Mouse (Mus musculus) forebrain, embryonic 14.5 days (tissue): ENCODE results near the gene Ispd. TPM values are rescaled to one million over a fixed set of nuclear protein-coding genes. Genes with fewer than 3 reads are reported as not detected.
"Not testable (repeated sequence)": the region's sequence is repeated elsewhere in the genome, so short reads cannot be mapped to it uniquely, and the experiment has no call there.

Experiments used
- ATAC-seq: fragments of 200-750 bp; cut with Nextera tagmentation; 2 replicates; pipeline ENCODE4 v1.8.0; 2017; ENCODE audit warnings: mild to moderate bottlenecking, moderate library complexity
- DNase-seq: peaks from one replicate; pipeline ENCODE4 v3.0.0-alpha.2; 2015; ENCODE audit warnings: low spot score
- H3K27ac ChIP-seq: fragments of 300-500 bp; sonication (generic); 2 replicates; pipeline ENCODE4 v1.5.1; 2014; ENCODE audit warnings: low read depth, mild to moderate bottlenecking, control low read depth, low read length, moderate library complexity
- H3K27me3 ChIP-seq: fragments of 300-500 bp; sonication (generic); replicated peaks from 2 replicates; pipeline ENCODE4 v1.6.1; 2014; ENCODE audit warnings: low read length, control low read depth, mixed read lengths; ENCODE audit not compliant: control insufficient read depth, insufficient read depth
- H3K36me3 ChIP-seq: fragments of 300-500 bp; sonication (generic); 2 replicates; pipeline ENCODE4 v1.6.1; 2014; ENCODE audit warnings: low read length, control low read depth; ENCODE audit not compliant: control insufficient read depth, insufficient read depth
- H3K4me1 ChIP-seq: fragments of 300-500 bp; sonication (generic); 2 replicates; pipeline ENCODE4 v1.6.1; 2014; ENCODE audit warnings: antibody characterized with exemption, low read length, control low read depth; ENCODE audit not compliant: control insufficient read depth, insufficient read depth
- H3K4me2 ChIP-seq: fragments of 300-500 bp; sonication (generic); 2 replicates; pipeline ENCODE4 v1.6.1; 2014; ENCODE audit warnings: mild to moderate bottlenecking, control low read depth, low read length
- H3K4me3 ChIP-seq: fragments of 300-500 bp; sonication (generic); 2 replicates; pipeline ENCODE4 v1.5.1; 2014; ENCODE audit warnings: low read depth, low read length, control low read depth
- H3K9ac ChIP-seq: fragments of 300-500 bp; sonication (generic); 2 replicates; pipeline ENCODE4 v1.6.1; 2014; ENCODE audit warnings: mild to moderate bottlenecking, low read length, control low read depth, moderate library complexity
- H3K9me3 ChIP-seq: fragments of 300-500 bp; sonication (generic); replicated peaks from 2 replicates; pipeline ENCODE4 v1.6.1; 2016; ENCODE audit warnings: low read length, control low read depth, mixed read lengths; ENCODE audit not compliant: control insufficient read depth
- WGBS: fragments of 180-500 bp; shearing (Covaris S2); extraction: QIAGEN DNeasy Blood & Tissue Kit; methylation state at CpG from one replicate; pipeline ENCODE4 v1.1.7; 2014; 5-methylcytosine and 5-hydroxymethylcytosine counted together
- polyA plus RNA-seq: library from polyadenylated mRNA; unstranded; fragments of >200 nt; fragmentation: Nextera tagmentation; extraction: Ambion mirVana; gene quantifications from 2 replicates; pipeline ENCODE4 v1.2.1, GENCODE M21; 2014

The Ispd gene
- polyA plus RNA-seq, 1 experiment from 2014 or later, result 7.2 TPM

DNA sequence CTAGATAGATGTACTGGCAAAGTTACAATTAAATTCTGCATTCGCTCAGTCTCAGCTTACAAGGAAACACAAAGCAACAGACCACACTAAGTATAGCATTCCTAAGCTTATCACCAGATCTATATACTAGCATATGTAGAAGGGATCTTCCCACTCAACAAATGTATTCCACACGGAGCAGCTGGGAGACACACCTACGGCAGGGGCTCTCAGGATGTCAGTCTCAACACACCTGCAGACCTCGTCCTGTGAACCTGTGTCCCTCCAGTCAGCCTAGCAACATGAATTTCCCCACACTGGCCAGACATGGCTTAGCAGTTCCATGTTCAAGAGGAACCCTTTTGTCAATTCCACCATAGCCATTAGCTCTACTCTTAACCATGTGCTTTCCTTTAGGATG lies 4.9 kb upstream of the Ispd start:
- not testable (repeated sequence) for DNase-seq, H3K27ac ChIP-seq, H3K4me3 ChIP-seq, H3K9ac ChIP-seq, H3K36me3 ChIP-seq, H3K4me2 ChIP-seq, ATAC-seq, H3K4me1 ChIP-seq, H3K9me3 ChIP-seq, H3K27me3 ChIP-seq
- WGBS, result 83% methylated on average over 3 of the region's 4 CpGs

DNA sequence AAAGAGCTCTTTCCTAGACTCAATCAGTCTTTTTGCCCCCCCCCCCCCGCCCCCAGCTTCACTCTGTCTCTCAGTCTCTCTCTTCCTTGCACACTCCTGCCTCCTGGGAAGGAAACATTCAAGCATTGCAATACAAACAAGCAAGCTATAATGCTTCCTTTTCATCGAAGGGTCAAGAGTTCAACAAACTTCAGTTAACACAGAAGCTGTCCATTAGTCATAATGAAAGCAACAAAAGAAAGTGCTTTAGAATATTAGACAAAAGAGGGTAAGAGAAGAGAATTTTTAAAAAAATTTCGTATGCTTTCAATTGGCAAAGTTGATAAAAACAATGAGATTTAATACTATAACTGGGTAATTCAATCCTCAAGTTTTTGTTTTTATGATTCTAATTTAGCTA lies 996 bp upstream of the Ispd start:
- Histone ChIP-seq H3K36me3 (no peaks in the 10 kb centered on the region), H3K27ac (no peak overlapping the region), H3K4me3 (no peak overlapping the region), H3K4me1 (peaks cover 8% of the 10 kb centered on the region), H3K9me3 (no peaks in the 10 kb centered on the region), H3K4me2 (no peak overlapping the region), H3K9ac (no peak overlapping the region), H3K27me3 (no peaks in the 10 kb centered on the region)
- ATAC-seq, result no peak
- DNase-seq, result no peak
- 18% methylated on average over 3 of the region's 3 CpGs for WGBS

DNA sequence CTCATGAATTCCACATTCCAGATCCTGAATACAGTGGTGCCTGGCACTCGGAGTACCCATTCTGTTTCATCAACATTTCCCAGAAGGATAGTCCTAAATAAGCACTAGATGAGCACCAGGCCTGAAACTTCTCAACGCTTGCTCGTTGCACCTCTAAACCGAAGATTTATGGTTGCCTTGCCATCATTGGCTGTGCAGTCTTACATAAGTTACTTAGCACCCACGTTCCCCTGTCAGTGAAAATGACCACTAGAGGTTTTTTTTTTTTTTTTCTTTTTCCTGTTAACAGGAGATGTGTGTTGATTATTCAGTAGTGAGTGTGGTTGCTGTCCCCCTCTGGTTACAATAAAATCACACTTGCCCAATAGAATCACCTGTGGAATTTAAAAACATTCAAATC lies 444 bp upstream of the Ispd start:
- Histone ChIP-seq H3K27me3 (no peaks in the 10 kb centered on the region), H3K9ac (no peak overlapping the region), H3K4me2 (peak overlapping the region; percentile 75), H3K4me1 (peaks cover 8% of the 10 kb centered on the region), H3K36me3 (no peaks in the 10 kb centered on the region), H3K4me3 (no peak overlapping the region), H3K27ac (no peak overlapping the region), H3K9me3 (no peaks in the 10 kb centered on the region)
- 62% methylated on average over 5 of the region's 5 CpGs for WGBS
- DNase-seq (peak; percentile 3), ATAC-seq (no peak)

GRCm38 (mm10) chr12:36385386-36385785 lies 4.1 kb downstream of the Ispd start:
- H3K4me3 ChIP-seq, result no peak overlapping the region
- no peak for ATAC-seq
- H3K9me3 ChIP-seq, result no peaks in the 10 kb centered on the region
- H3K9ac ChIP-seq, result no peak overlapping the region
- H3K27ac ChIP-seq, result no peak overlapping the region
- 64% methylated on average over 6 of the region's 6 CpGs for WGBS
- H3K4me1 ChIP-seq, result peaks cover 8% of the 10 kb centered on the region
- no peaks in the 10 kb centered on the region for H3K27me3 ChIP-seq
- H3K4me2 ChIP-seq, result no peak overlapping the region
- H3K36me3 ChIP-seq, result no peaks in the 10 kb centered on the region
- DNase-seq, result no peak

DNA sequence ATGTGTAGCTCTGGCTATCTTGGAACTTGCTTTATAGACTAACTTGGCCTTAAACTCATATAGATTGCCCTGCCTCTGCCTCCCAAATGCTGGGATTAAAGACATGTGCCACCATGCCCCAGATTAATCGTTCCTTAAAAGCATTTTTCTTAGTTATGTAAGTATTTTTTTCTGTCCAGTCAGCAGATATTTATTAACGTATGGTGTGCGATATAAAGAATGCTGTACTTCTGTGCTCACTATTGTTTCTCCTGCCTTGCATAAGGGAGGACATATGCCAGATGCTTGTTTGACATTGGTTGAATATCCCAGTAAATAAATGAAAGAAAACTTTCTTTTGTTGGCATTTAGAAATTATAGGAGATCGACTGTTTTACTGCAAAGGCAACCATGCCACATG lies 5.7 kb downstream of the Ispd start:
- no peak for ATAC-seq

DNA sequence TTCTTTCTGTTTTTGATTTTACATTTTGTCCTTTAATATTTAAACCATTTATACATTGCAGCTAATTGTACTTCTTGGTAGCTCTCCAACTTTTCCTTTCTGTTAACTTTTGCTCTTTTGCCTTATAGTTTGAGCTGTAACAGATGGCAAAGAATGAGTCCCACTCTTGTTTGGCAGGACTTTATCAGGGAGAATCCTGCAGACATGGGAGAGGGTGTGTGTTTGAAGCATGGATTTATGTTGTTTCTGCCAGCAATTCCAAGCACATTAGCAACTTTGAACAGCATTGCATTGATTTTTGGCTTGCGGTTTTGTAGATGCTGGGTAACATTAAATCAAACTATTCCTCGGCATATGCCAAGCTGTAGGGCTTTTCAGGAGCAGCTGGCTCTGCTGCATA lies 13.9 kb downstream of the Ispd start:
- ATAC-seq (peak; percentile 75; the same call in 1 of the 2 replicates), DNase-seq (peak; percentile 72)
- Histone ChIP-seq H3K27ac (no peak overlapping the region), H3K36me3 (no peaks in the 10 kb centered on the region), H3K4me2 (no peak overlapping the region), H3K9ac (no peak overlapping the region), H3K27me3 (no peaks in the 10 kb centered on the region), H3K4me1 (no peaks in the 10 kb centered on the region), H3K4me3 (no peak overlapping the region), H3K9me3 (0 out of 2 replicates have a peak, but pooled peaks cover 6% of the 10 kb centered on the region)
- WGBS, result 76% methylated on average over 2 of the region's 2 CpGs

More for the DNA sequence above, 5.7 kb downstream of the Ispd start:
- H3K9ac ChIP-seq, result no peak overlapping the region
- H3K9me3 ChIP-seq, result no peaks in the 10 kb centered on the region
- H3K4me3 ChIP-seq, result no peak overlapping the region
- no peak overlapping the region for H3K27ac ChIP-seq
- no peaks in the 10 kb centered on the region for H3K36me3 ChIP-seq
- no peak overlapping the region for H3K4me2 ChIP-seq
- H3K27me3 ChIP-seq, result no peaks in the 10 kb centered on the region
- DNase-seq, result no peak
- 92% methylated on average over 4 of the region's 4 CpGs for WGBS
- no peaks in the 10 kb centered on the region for H3K4me1 ChIP-seq

GRCm38 (mm10) chr12:36423677-36424076 lies 42.4 kb downstream of the Ispd start:
- Histone ChIP-seq H3K9ac (no peak overlapping the region), H3K4me3 (no peak overlapping the region), H3K27me3 (no peaks in the 10 kb centered on the region), H3K4me2 (no peak overlapping the region), H3K36me3 (no peaks in the 10 kb centered on the region), H3K27ac (no peak overlapping the region), H3K4me1 (no peaks in the 10 kb centered on the region), H3K9me3 (no peaks in the 10 kb centered on the region)
- ATAC-seq (no peak), DNase-seq (no peak)
- 86% methylated on average over 10 of the region's 10 CpGs for WGBS

GRCm38 (mm10) chr12:36425258-36425657 lies 44.0 kb downstream of the Ispd start:
- WGBS, result 68% methylated on average over 7 of the region's 7 CpGs

DNA sequence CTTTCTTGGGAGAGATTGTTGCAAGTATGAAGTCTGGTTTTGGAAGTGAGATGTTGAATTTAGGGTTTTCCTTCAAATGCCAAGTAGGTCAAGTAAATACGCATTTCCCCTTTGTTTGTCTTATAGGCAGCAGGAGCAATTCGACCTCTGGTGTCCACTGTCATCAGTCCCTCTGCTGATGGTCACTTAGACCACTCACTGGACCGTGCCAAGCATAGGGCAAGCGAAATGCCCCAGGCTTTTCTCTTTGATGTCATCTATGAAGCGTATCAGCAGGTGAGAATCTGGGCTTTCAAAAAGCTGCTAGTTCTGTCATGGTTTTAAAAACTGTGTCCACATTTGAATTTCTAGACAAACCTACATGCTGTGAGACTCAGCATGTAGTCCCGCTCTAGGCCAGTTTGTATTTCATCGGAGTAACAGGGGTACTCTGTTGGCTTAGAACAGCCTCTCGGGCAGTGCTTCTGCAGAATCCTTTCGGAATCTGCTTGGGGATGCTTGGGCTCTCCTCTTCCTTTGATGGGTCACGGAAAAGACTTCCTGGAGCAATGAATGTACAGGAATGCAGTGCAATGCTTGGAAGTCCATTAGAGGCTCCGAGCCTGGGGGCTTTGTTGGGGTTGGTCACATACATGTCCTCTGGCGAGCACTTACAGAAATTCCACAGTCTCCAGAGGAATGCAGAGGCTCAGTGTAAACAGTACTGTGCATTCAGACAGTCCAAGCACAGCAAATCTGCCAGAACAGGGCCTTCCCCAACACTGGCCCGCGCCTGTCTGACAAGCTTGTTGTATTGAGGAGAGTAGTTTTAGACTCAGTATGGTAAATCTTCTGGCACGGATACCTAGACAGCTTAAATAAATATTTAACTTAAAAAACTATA lies 45.2 kb downstream of the Ispd start:
- DNase-seq, result no peak
- WGBS, result 85% methylated on average over 15 of the region's 15 CpGs
- ATAC-seq, result no peak

More at GRCm38 (mm10) chr12:36425258-36425657, 44.0 kb downstream of the Ispd start:
- DNase-seq, result no peak
- Histone ChIP-seq H3K4me3 (no peak overlapping the region), H3K36me3 (no peaks in the 10 kb centered on the region), H3K4me1 (no peaks in the 10 kb centered on the region), H3K27ac (no peak overlapping the region), H3K9me3 (no peaks in the 10 kb centered on the region), H3K27me3 (no peaks in the 10 kb centered on the region), H3K4me2 (no peak overlapping the region), H3K9ac (no peak overlapping the region)
- no peak for ATAC-seq

More for the DNA sequence above, 45.2 kb downstream of the Ispd start:
- Histone ChIP-seq H3K4me2 (no peak overlapping the region), H3K27me3 (no peaks in the 10 kb centered on the region), H3K36me3 (no peaks in the 10 kb centered on the region), H3K27ac (no peak overlapping the region), H3K9ac (no peak overlapping the region), H3K4me3 (no peak overlapping the region), H3K4me1 (no peaks in the 10 kb centered on the region), H3K9me3 (no peaks in the 10 kb centered on the region)
